Mouse (Mus musculus) MEL (cell line): ENCODE data around the gene Pakap.

Source experiments
- CTCF ChIP-seq, 3 experiments: IDR thresholded peaks in 2 of 3; conservative IDR thresholded peaks in 1 of 3; 2 replicates each; pipeline ENCODE4 v1.5.1; 2011 to 2012; ENCODE audit warnings: low read length in 3 of 3, low read depth in 2 of 3, mild to moderate bottlenecking in 2 of 3, improper control_type of control experiment in 1 of 3, inconsistent platforms in 1 of 3, mixed read lengths in 1 of 3, moderate library complexity in 1 of 3; ENCODE audit not compliant: control insufficient read depth in 1 of 3, insufficient read depth in 1 of 3, poor library complexity in 1 of 3, severe bottlenecking in 1 of 3
- GABPA ChIP-seq: IDR thresholded peaks from 2 replicates; pipeline ENCODE4 v1.6.1; 2012; ENCODE audit warnings: low read depth, mild to moderate bottlenecking, inconsistent platforms, low read length, improper control_type of control experiment, moderate library complexity
- HCFC1 ChIP-seq: IDR thresholded peaks from 2 replicates; pipeline ENCODE4 v1.6.1; 2012; ENCODE audit warnings: low read depth, mild to moderate bottlenecking, inconsistent platforms, low read length, improper control_type of control experiment, moderate library complexity
- POLR2A ChIP-seq, 2 experiments: IDR thresholded peaks; 2 replicates each; pipeline ENCODE4 v1.6.1; 2011 to 2012; ENCODE audit warnings: low read length in 2 of 2, mild to moderate bottlenecking in 2 of 2, control low read depth in 1 of 2, improper control_type of control experiment in 1 of 2, low read depth in 1 of 2, moderate library complexity in 1 of 2; ENCODE audit not compliant: control insufficient read depth in 1 of 2, insufficient read depth in 1 of 2, poor library complexity in 1 of 2
- RCOR1 ChIP-seq: IDR thresholded peaks from 2 replicates; pipeline ENCODE4 v1.6.1; 2012; ENCODE audit warnings: low read depth, mild to moderate bottlenecking, inconsistent platforms, low read length, improper control_type of control experiment
- TAL1 ChIP-seq: IDR thresholded peaks from 2 replicates; pipeline ENCODE4 v1.6.1; 2012; ENCODE audit warnings: mild to moderate bottlenecking, inconsistent platforms, low read length, moderate library complexity, mixed read lengths
- ZMIZ1 ChIP-seq: IDR thresholded peaks from 2 replicates; pipeline ENCODE4 v1.6.1; 2012; ENCODE audit warnings: low read depth, mild to moderate bottlenecking, inconsistent platforms, low read length, improper control_type of control experiment, moderate library complexity

GRCm38 (mm10) chr4:57660470-57660869 lies 92.5 kb downstream of the Pakap start:
- no peak for TF ChIP-seq POLR2A (IDR thresholded peaks at IDR 0.05; ENCODE audit: control insufficient read depth in 1 of 2, insufficient read depth in 1 of 2, low read depth in 1 of 2, low read length in 2 of 2, poor library complexity in 1 of 2)
- TF ChIP-seq TAL1, result no peak
- no peak for TF ChIP-seq GABPA
- no peak for TF ChIP-seq CTCF (IDR thresholded peaks at IDR 0.05 in 2 of 3, conservative IDR thresholded peaks at IDR 0.05 in 1 of 3; ENCODE audit: control insufficient read depth in 1 of 3, insufficient read depth in 1 of 3, low read depth in 2 of 3, low read length in 3 of 3, poor library complexity in 1 of 3, severe bottlenecking in 1 of 3)
- TF ChIP-seq RCOR1, result no peak
- TF ChIP-seq ZMIZ1, result no peak
- no peak for TF ChIP-seq HCFC1
